Mouse (Mus musculus) splenic B cell, adult 2 months (primary cell): ENCODE results near the gene Yju2.

Experiments
- DNase-seq: peaks from one replicate; pipeline ENCODE4 v3.0.0-alpha.2; 2011; ENCODE audit warnings: low read depth, low spot score
- H3K27me3 ChIP-seq: 2 replicates; pipeline ENCODE4 v1.6.1; 2012; ENCODE audit warnings: mild to moderate bottlenecking, low read length, moderate library complexity, mixed read lengths; ENCODE audit not compliant: control insufficient read depth, poor library complexity, insufficient read depth, severe bottlenecking
- H3K36me3 ChIP-seq: 2 replicates; pipeline ENCODE4 v1.6.1; 2012; ENCODE audit warnings: mild to moderate bottlenecking, low read length, moderate library complexity, mixed read lengths; ENCODE audit not compliant: control insufficient read depth, poor library complexity, insufficient read depth, severe bottlenecking

Gene Yju2

DNA sequence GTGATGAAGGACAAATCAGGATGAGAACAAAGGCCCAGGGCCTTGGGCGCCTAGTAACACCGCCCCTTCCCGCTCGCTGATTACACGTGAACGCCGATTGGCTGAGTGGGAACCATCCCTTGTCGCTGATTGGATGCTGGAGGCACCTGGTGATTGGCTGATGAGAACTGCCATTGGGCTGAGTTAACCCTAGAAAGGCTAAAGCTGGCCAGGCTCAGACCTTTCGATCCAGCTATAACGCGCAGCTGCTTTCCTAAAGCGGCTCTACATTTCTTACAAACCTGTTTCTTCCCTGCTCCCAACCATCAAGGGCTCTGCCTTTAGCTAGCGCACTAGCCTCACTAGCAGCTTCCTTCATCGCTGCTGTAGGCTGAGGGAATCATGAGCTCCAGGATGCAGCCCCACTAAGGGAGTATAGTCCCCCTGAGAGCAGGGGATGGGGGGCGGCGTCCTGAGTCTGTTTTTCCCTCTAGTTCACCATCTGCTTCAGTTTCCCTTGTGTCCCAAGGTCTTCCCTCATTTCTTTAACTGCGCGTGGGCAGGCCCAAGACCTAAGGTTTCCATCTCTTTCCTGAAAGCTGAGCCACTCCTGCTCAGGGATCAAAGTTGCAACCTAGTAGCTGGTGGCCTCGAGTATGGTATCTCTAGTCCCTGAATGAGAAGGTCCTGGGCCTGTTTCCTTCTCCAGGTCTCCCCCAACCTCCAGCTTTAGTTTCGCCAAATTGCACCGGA, 49.6 kb downstream of the Yju2 start:
- peak; percentile 95 for DNase-seq
- peaks cover 2% of the 10 kb centered on the region for H3K36me3 ChIP-seq
- no peaks in the 10 kb centered on the region for H3K27me3 ChIP-seq

DNA sequence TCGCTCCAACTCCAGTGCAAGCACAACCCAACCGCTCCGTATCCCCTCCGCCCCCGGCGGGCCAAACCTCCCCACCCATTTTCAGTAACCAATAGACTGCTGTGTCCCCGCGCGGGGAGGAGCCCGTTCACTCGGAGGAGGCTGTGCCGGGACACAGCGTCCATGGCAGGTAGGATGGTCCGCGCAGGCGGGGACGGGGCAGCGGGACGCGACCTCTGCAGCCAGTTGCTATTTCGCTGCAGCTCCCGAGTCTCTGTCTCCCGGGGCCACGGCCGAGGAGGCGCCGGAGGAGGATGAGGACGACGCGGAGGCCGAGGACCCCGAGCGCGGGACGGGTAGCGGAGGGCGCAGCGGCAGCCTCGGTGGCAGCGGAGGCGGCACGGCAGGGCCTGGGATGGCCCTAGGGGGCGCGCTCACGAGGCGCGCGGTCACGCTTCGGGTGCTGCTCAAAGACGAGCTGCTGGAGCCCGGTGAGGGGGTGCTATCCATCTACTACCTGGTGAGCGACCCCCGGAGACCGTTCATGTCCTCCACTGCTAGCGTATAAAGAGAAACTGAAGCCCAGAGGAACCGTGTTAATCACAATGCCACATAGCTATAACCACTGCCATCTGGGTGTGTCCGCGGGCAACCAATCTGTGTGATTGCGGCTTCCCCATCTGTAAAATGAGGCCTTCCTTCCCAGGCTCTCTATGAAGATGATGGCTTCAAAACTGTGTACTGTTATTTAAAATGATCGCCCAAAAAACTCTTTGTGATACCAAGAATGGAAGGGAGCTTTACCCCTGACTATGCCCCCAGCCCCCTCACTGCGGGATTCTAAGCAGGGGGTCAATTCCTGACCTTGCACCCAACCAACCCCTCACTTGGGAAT, 50.4 kb downstream of the Yju2 start:
- peak; percentile 88 for DNase-seq
- H3K36me3 ChIP-seq, result peaks cover 2% of the 10 kb centered on the region

DNA sequence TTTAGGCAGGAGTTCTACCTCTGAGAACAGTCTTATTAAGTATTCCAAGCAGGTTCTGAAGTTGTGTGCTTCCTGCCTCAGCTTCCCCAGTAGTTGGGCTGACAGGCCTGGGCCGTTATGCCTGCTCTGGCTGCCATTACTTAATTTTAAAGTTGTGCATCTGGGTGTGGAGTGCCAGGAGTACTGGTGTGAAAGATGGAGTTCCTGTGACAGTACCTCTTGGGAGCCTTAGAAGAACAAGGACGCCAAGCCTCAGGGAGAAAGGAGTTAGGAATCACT, 51.0 kb downstream of the Yju2 start:
- DNase-seq, result no peak
- H3K27me3 ChIP-seq, result no peaks in the 10 kb centered on the region
- peaks cover 2% of the 10 kb centered on the region for H3K36me3 ChIP-seq

More for the DNA sequence above, 50.4 kb downstream of the Yju2 start:
- no peaks in the 10 kb centered on the region for H3K27me3 ChIP-seq

DNA sequence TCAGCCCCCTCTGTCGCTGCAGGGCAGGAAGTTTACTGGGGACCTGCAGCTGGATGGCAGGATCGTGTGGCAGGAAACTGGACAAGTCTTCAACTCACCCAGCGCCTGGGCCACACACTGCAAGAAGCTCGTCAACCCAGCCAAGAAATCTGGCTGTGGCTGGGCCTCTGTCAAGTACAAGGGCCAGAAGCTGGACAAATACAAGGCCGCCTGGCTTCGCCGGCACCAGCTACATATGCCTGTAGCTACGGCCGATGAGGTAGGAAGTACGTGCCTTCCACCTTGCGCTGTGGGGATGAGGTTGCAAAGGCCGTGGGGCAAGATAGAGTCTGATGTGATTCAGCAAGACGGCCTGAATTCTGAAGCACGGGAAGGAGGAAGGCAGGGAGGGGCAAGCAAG, 51.4 kb downstream of the Yju2 start:
- peaks cover 5% of the 10 kb centered on the region for H3K36me3 ChIP-seq
- DNase-seq, result no peak
- no peaks in the 10 kb centered on the region for H3K27me3 ChIP-seq

DNA sequence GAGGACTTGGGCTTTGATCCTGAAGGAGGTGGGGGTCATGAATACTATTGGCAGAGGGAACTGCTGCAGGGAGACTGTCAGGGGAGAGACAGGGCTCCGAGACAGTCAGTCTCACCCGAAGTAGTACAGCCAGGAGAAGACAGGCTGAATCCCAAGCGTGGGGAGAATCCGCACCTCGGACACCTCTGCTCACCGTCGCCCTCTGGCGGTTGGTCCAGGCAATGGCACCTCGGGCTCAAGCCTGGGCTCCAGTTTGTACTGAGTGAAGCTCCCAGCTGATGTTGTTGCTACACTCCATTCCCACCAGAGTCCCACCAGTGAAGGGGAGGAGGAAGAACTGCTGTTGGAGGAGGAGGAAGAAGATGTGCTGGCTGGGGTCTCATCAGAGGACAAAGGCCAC, 51.8 kb downstream of the Yju2 start:
- DNase-seq, result peak; percentile 81
- Histone ChIP-seq H3K27me3 (no peaks in the 10 kb centered on the region), H3K36me3 (peaks cover 8% of the 10 kb centered on the region)

DNA sequence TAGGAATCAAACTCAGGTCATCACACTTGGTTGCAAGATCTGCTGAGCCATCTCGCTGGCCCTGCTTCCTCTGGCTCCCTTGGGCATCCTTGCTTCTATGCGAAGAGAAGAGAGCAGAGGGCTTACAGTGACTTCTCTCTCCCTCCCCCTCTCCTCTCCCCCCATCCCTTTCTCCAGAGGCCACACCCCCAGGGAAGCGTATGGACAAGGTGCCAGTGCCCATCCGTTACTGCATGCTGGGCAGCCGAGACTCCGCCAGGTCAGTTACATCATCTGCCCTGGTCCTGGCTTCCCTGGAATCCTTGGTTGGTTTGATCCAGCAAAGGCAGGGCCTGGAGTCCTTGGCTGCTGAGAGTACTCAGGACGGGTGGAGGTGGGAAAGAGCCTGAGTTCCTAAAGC, 52.5 kb downstream of the Yju2 start:
- Histone ChIP-seq H3K36me3 (peaks cover 14% of the 10 kb centered on the region), H3K27me3 (no peaks in the 10 kb centered on the region)
- DNase-seq, result no peak

DNA sequence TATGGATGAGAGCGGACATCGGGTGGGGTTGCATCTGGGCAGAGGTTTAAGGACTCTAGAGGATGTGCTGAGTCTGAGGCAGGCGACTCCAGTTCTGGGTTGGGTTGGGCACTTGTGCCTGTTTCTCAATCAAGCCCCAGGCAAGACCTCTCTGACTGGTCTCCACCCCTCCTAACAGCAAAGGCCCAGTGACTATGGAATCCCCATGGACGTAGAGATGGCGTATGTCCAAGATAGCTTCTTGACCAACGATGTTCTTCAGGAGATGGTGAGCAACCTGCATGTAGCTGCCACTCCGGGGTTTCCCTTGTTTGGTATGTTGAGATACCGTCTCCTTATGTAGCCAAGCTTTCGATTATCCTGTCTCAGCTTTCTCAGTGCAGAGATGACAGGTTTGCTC, 56.4 kb downstream of the Yju2 start:
- Histone ChIP-seq H3K27me3 (no peaks in the 10 kb centered on the region), H3K36me3 (peaks cover 24% of the 10 kb centered on the region)
- DNase-seq, result no peak

DNA sequence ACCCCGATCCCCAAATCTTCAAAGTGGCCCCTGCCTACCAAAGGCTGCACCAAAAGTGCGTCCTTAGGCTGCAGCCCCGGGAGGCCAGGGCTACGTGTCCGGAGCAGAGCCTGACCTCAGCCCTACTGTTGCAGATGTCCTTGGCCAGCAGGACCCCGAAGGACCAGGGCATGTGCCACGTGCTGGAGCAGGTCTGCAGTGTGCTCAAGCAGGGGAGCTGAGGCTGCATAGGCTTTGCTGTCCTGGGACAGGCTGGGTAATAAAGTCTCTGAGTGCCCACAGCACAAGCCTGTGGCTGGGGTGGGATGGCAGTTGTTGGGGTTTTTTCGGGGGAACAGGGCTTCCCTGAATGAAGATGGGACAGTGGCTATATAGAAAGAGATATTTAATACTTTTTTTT, 57.5 kb downstream of the Yju2 start:
- H3K36me3 ChIP-seq, result peaks cover 22% of the 10 kb centered on the region
- DNase-seq, result no peak
- no peaks in the 10 kb centered on the region for H3K27me3 ChIP-seq

DNA sequence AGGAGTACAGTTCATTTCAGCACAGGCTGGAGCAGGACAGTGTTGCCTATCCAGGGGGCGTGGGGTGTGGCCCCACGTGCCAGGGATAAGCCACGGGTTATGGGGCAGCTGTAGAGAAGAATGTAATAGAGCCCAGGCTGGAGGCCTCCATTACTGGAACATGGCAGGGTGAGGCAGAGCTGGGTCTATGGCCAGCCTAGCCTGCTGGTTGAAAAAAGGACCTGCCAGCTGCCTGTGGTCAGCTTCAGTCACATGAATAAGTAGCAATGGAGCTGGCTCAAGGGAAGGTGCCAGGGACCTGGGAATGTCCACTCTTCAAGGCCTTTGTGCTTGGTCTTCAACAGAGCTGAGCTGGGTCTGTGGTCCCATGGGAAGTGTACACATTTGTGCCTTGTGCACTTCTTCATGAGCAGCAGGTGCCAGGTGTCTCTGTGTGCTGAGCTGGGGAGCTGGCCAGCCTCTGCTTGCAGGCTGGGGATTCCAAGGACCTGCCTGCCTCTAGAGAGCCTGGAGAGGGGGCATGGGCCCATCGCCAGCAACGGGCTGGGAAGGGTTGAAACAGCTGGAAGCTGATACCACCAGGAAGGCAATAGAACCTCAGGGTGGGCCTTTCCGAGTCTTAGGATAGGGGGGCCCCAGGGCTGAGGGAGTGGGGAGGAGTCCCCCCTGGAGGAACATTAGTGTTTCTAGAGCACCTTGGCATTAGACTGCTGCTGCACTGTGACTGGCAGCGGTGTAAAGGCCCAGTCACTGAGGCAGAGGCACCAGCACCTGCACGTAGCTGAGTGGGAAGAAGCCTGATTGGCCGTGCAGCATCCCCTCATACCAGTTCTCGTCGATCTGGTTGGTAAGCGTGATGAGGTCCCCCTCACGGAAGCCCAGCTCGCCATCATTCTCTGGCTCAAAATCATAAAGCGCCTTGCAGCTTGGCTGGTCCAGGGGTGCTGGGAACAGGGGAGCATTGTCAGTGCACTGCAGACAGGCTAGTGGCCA, 58.2 kb downstream of the Yju2 start:
- Histone ChIP-seq H3K27me3 (no peaks in the 10 kb centered on the region), H3K36me3 (peaks cover 22% of the 10 kb centered on the region)
- DNase-seq, result no peak

DNA sequence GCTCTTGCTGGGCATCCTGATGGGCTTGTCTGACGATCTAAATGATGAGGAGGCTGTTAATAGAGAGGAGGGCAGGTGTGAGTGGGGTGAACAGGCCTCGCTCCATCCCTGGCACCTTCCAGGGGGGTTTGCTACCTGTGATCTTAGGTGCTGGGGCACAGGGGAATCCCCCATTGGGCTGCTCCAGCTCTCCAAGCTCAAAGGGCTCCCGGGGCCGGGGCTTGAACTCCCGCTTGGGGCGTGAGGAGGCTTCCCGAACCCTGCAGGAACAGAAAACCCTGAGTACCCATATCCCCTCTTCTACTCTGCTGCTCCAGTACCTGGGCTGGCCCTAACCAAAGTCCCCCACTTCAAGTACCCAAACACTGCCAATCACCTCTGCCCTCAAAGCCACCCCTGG, 58.9 kb downstream of the Yju2 start:
- DNase-seq, result no peak
- Histone ChIP-seq H3K36me3 (peaks cover 22% of the 10 kb centered on the region), H3K27me3 (no peaks in the 10 kb centered on the region)
